Mouse (Mus musculus) skeletal muscle tissue, postnatal 0 days (tissue): ENCODE data around the gene Ttn. TPM values are rescaled to one million over a fixed set of nuclear protein-coding genes. Genes with fewer than 3 reads are reported as not detected.

Experiments
- polyA plus RNA-seq: library from polyadenylated mRNA; unstranded; fragments of >200 nt; fragmentation: Nextera tagmentation; extraction: Ambion mirVana; gene quantifications from 2 replicates; pipeline ENCODE4 v1.2.1, GENCODE M21; 2015

The Ttn gene
- polyA plus RNA-seq, result 1,157 and 1,539 TPM in 2 replicates

GRCm38 (mm10) chr2:76982391-76983145, at the start of gene Ttn:
TSS of gene Ttn (minus strand) at chr2:76982547.

GRCm38 (mm10) chr2:76674725-76675427, 307.5 kb downstream of the Ttn start, which contains the start of gene Plekha3:
TSS of gene Plekha3 (plus strand) at chr2:76675281.

GRCm38 (mm10) chr2:76672966-76673392, 309.4 kb downstream of the Ttn start, which contains the start of gene Fkbp7:
TSS of gene Fkbp7 (minus strand) at chr2:76673116.

Other genes with a start within 250 kb of the Ttn start
- 55.9 and 67.6 TPM in 2 replicates for gene Ccdc141, start 188.1 kb upstream of the Ttn start, polyA plus RNA-seq